Mouse (Mus musculus): ENCODE results near the gene Dysf.

DNA sequence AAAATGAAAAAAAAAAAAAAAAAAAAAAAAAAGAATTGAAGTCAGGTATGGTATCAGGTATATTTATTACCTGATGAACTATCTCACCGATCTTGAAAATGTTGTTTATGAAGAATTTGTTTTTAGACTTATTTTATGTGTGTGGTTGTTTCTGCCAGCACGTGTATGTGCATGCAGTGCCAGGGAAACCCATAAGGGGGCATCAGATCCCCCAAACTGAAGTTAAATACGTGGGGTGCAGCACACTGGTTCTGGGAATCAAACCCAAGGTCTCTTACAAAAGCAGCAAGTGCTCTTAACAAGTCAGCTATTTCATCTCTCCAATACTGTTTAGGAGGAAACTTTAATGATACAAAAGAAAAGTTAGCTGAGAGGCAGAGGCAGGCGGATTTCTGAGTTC, 4.1 kb upstream of the Dysf start:
- TF ChIP-seq CTCF (IDR thresholded peaks at IDR 0.05; ENCODE audit: borderline replicate concordance, insufficient read depth, low read depth, low read length) (no peak), POLR2A (IDR thresholded peaks at IDR 0.05; ENCODE audit: borderline replicate concordance, insufficient read depth, low read length) (no peak)
